Mouse (Mus musculus): ENCODE measurements around the gene Fam107a.

DNA sequence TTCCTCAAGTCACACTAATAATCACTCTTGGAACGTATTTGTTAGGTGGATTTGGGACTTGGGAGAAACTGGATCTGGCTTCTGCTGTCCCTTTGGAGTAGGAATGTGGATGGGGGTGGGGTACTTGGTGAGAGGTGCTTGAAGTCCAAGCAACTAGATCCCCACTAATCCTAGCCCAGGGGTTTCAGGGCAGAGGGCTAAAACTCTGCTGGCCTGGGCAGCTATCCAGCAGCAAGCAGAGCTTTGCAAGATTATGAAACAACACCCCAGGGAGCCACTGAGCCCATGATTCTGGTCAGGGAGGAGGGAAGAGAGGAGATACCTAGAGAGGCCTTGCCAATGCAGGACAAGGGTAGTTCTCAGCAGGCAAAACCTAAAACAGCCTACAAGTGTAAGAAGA lies 9.5 kb upstream of the Fam107a start:
- TF ChIP-seq CTCF (IDR thresholded peaks at IDR 0.05; ENCODE audit: low read depth) (no peak), EP300 (IDR thresholded peaks at IDR 0.05; ENCODE audit: low read depth) (no peak)

All from liver, embryonic 14.5 days (tissue).